Mouse (Mus musculus) liver, adult (tissue): ENCODE data around the gene Cldn14.

Experiments
- GATA4 ChIP-seq: IDR thresholded peaks from 2 replicates; pipeline ENCODE4 v1.6.1; 2014; ENCODE audit warnings: mild to moderate bottlenecking, low read length; ENCODE audit not compliant: insufficient replicate concordance

The Cldn14 gene

GRCm38 (mm10) chr16:94014489-94015096, 6.0 kb upstream of the Cldn14 start:
- TF ChIP-seq GATA4 = no peak

- no peak for TF ChIP-seq GATA4
Observed at GRCm38 (mm10) chr16:94011224-94011623, 2.6 kb upstream of the Cldn14 start.

- no peak for TF ChIP-seq GATA4
Observed at GRCm38 (mm10) chr16:94010633-94011032, 2.0 kb upstream of the Cldn14 start.

GRCm38 (mm10) chr16:94010156-94010555, 1.5 kb upstream of the Cldn14 start:
- no peak for TF ChIP-seq GATA4

GRCm38 (mm10) chr16:94009356-94009755, 719 bp upstream of the Cldn14 start:
- no peak for TF ChIP-seq GATA4

- no peak for TF ChIP-seq GATA4
Observed at GRCm38 (mm10) chr16:94006706-94007665, 1.7 kb downstream of the Cldn14 start.

GRCm38 (mm10) chr16:94003478-94003877, 5.2 kb downstream of the Cldn14 start:
- TF ChIP-seq GATA4 = no peak

GRCm38 (mm10) chr16:94001366-94001765, 7.3 kb downstream of the Cldn14 start:
- no peak for TF ChIP-seq GATA4

- no peak for TF ChIP-seq GATA4
Observed at GRCm38 (mm10) chr16:93998895-93999294, 9.7 kb downstream of the Cldn14 start.

GRCm38 (mm10) chr16:93983576-93983975, 25.1 kb downstream of the Cldn14 start:
- no peak for TF ChIP-seq GATA4

- no peak for TF ChIP-seq GATA4
Observed at GRCm38 (mm10) chr16:93982341-93982740, 26.3 kb downstream of the Cldn14 start.

- no peak for TF ChIP-seq GATA4
Observed at GRCm38 (mm10) chr16:93981190-93981841, 27.3 kb downstream of the Cldn14 start.

- no peak for TF ChIP-seq GATA4
Observed at GRCm38 (mm10) chr16:93979316-93979715, 29.3 kb downstream of the Cldn14 start.

- no peak for TF ChIP-seq GATA4
Observed at GRCm38 (mm10) chr16:93977587-93977986, 31.1 kb downstream of the Cldn14 start.

- TF ChIP-seq GATA4 = no peak
Observed at GRCm38 (mm10) chr16:93976907-93977306, 31.7 kb downstream of the Cldn14 start.

- TF ChIP-seq GATA4 = no peak
Observed at GRCm38 (mm10) chr16:93975430-93975829, 33.2 kb downstream of the Cldn14 start.
